Mouse (Mus musculus): ENCODE results near the gene Mcur1. TPM values are rescaled to one million over a fixed set of nuclear protein-coding genes. Genes with fewer than 3 reads are reported as not detected.

Gene Mcur1
- polyA plus RNA-seq (2014; fragmentation: Nextera tagmentation; extraction: Ambion mirVana), result 12.8 and 21.5 TPM in 2 replicates

DNA sequence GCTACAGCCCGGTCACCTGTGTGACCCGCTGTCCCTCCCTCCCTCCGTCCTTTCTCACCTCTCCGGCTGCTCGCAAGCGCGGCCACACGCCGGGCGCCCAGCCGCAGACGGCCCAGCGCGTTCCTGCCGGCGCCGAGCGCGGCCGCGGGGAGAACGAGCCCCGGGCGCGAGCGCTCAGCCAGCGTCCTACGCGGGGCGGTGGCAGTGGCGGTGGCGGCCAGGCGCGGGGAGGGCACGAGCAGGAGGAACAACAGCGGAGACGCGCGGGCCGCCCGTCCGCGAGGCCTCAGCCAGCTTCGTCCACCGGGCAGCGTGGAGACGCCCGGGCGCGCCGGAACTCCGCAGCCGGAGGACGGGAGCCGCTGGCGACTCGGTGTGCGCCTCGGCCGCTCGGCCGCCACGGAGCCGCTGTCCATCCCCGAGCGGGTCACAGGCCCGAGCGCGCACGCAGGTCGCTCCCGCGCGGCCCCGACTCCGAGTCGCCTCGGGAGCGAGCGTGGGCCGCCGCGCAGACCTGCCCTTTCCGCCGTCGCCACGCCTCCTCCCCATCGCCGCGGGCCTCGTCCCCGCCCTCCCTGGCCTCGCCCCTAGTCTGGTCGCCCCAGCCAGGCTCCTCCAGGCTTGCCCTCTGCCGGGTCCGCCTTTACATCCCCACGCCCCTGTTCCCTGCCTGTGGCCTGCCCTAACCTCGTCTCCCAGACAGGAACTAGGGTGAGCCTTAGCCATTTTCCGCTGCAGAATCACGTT is at the start of gene Mcur1:
Gene Mcur1 (minus strand): TSS at position 481 of the 747 bp plus-strand sequence.
- ATAC-seq (ENCODE audit: low FRiP score, low TSS enrichment), result peak; percentile 97
- under 1% methylated on average over 83 of the region's 100 CpGs for WGBS
- 0 out of 2 replicates have a peak, but pooled peaks cover 17% of the 10 kb centered on the region for H3K4me1 ChIP-seq (ENCODE audit: control insufficient read depth, insufficient read depth, low read length)
- H3K9ac ChIP-seq (ENCODE audit: low read depth, low read length), result peak within 1 kb of the TSS; percentile 76
- H3K36me3 ChIP-seq (ENCODE audit: control insufficient read depth, insufficient read depth, low read length), result peaks cover 2% of the 10 kb centered on the region; the same call in 1 of the 2 replicates
- peak within 1 kb of the TSS; percentile 93 for H3K4me2 ChIP-seq (replicated peaks; ENCODE audit: low read depth, low read length)
- H3K27ac ChIP-seq (ENCODE audit: low read depth, low read length), result peak within 1 kb of the TSS; percentile 84
- peak within 1 kb of the TSS; percentile 83 for H3K4me3 ChIP-seq (ENCODE audit: low read length)
- H3K27me3 ChIP-seq (ENCODE audit: control insufficient read depth, insufficient read depth, low read length), result no peaks in the 10 kb centered on the region
- H3K9me3 ChIP-seq (ENCODE audit: control insufficient read depth, low read length), result no peaks in the 10 kb centered on the region

DNA sequence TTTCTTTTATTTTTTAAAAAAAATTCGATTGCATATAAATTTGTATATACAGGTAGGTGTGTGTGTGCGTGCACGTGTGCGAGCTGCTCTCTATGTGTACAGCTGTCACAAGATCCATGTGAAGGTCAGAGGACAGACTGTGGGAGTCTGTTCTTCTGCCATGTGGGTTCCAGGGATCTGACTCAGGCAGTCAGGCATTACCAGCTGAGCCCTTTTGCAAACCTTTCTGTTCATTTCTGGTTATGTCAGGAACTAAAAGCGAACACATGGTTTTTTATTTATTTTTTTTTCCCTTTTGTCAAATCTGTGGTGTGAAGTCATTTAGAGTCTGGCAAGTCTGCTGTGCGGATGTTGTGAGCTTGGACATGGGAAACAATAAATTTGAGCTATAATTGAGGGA is 48.9 kb upstream of the Mcur1 start:
- H3K4me2 ChIP-seq (replicated peaks; ENCODE audit: low read depth, low read length), result no peak overlapping the region
- H3K9me3 ChIP-seq (ENCODE audit: control insufficient read depth, low read length), result no peaks in the 10 kb centered on the region
- no peaks in the 10 kb centered on the region for H3K27me3 ChIP-seq (ENCODE audit: control insufficient read depth, insufficient read depth, low read length)
- no peak overlapping the region for H3K9ac ChIP-seq (ENCODE audit: low read depth, low read length)
- no peaks in the 10 kb centered on the region for H3K36me3 ChIP-seq (ENCODE audit: control insufficient read depth, insufficient read depth, low read length)
- no peak overlapping the region for H3K27ac ChIP-seq (ENCODE audit: low read depth, low read length)
- WGBS, result 63% methylated on average over 6 of the region's 6 CpGs
- H3K4me3 ChIP-seq (ENCODE audit: low read length), result no peak overlapping the region
- ATAC-seq (ENCODE audit: low FRiP score, low TSS enrichment), result no peak
- H3K4me1 ChIP-seq (ENCODE audit: control insufficient read depth, insufficient read depth, low read length), result no peaks in the 10 kb centered on the region

DNA sequence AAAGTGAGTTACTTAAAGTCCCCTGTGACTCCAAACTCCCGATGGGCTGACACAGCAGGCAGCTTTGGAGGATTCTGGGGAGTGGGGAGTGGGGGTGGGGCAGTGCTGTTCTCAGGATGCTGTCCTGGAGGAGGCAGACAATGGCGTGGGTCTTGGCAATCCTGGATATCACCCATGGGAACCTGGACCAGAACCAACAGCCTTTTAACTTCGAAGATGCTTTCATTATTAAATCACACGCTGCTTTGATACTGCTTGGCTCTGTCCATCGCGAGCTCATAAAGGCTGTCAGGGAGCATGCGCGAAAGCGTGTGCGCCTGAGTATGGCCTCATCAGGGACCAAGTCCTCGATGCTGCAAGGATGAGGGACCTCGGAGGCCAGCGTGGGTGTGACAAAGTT is 43.1 kb upstream of the Mcur1 start:
- H3K36me3 ChIP-seq (ENCODE audit: control insufficient read depth, insufficient read depth, low read length), result no peaks in the 10 kb centered on the region
- H3K27me3 ChIP-seq (ENCODE audit: control insufficient read depth, insufficient read depth, low read length), result no peaks in the 10 kb centered on the region
- ATAC-seq (ENCODE audit: low FRiP score, low TSS enrichment), result no peak
- no peak overlapping the region for H3K27ac ChIP-seq (ENCODE audit: low read depth, low read length)
- 64% methylated on average over 13 of the region's 13 CpGs for WGBS
- H3K4me2 ChIP-seq (replicated peaks; ENCODE audit: low read depth, low read length), result no peak overlapping the region
- no peaks in the 10 kb centered on the region for H3K9me3 ChIP-seq (ENCODE audit: control insufficient read depth, low read length)
- no peak overlapping the region for H3K4me3 ChIP-seq (ENCODE audit: low read length)
- H3K9ac ChIP-seq (ENCODE audit: low read depth, low read length), result no peak overlapping the region
- no peaks in the 10 kb centered on the region for H3K4me1 ChIP-seq (ENCODE audit: control insufficient read depth, insufficient read depth, low read length)

DNA sequence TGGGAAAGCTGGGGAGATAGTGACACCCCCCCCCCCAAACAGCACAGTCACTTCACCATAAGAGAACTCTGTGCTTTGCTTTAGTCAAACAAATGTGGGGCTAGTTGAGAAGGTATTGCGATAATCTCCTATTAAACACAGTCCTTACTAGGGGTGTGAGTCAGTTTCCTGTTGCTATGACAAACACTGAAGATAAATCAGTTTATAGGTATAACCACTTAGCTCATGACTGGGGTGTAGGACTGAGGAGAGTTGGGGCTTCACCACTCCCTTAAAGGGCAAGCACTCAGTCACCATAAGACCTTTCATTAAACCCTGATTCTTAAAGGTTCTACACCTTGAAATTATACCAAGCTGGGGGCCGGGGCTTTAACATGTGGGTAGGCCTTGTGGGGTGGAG is 42.4 kb upstream of the Mcur1 start:
- H3K36me3 ChIP-seq (ENCODE audit: control insufficient read depth, insufficient read depth, low read length), result no peaks in the 10 kb centered on the region
- WGBS, result 87% methylated on average over 2 of the region's 2 CpGs
- H3K9me3 ChIP-seq (ENCODE audit: control insufficient read depth, low read length), result no peaks in the 10 kb centered on the region
- no peak overlapping the region for H3K27ac ChIP-seq (ENCODE audit: low read depth, low read length)
- H3K4me2 ChIP-seq (replicated peaks; ENCODE audit: low read depth, low read length), result no peak overlapping the region
- H3K4me3 ChIP-seq (ENCODE audit: low read length), result no peak overlapping the region
- H3K4me1 ChIP-seq (ENCODE audit: control insufficient read depth, insufficient read depth, low read length), result no peaks in the 10 kb centered on the region
- ATAC-seq (ENCODE audit: low FRiP score, low TSS enrichment), result no peak
- H3K9ac ChIP-seq (ENCODE audit: low read depth, low read length), result no peak overlapping the region
- no peaks in the 10 kb centered on the region for H3K27me3 ChIP-seq (ENCODE audit: control insufficient read depth, insufficient read depth, low read length)

DNA sequence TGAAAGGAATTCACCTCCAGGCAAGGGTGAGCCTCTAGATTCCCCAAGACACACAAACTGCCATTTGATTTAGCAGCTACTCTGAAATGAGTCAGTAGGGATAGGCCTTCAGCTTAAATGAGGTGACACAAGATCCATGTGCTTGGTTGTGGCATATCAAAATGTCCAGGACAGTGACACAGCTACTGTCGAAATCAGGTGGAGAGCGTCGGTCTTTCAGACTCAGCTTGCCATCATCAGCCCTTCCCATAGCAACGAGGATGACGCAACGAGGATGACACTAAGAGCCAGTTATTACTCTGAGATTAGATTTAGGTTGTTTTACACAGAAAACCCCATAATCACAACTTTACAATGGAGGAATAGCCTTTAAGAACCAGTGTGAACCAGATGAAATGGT is 41.0 kb upstream of the Mcur1 start:
- WGBS, result 95% methylated on average over 6 of the region's 6 CpGs
- Histone ChIP-seq H3K9ac (ENCODE audit: low read depth, low read length) (no peak overlapping the region), H3K4me1 (ENCODE audit: control insufficient read depth, insufficient read depth, low read length) (no peaks in the 10 kb centered on the region), H3K27me3 (ENCODE audit: control insufficient read depth, insufficient read depth, low read length) (no peaks in the 10 kb centered on the region), H3K4me3 (ENCODE audit: low read length) (no peak overlapping the region), H3K36me3 (ENCODE audit: control insufficient read depth, insufficient read depth, low read length) (no peaks in the 10 kb centered on the region), H3K27ac (ENCODE audit: low read depth, low read length) (no peak overlapping the region), H3K4me2 (replicated peaks; ENCODE audit: low read depth, low read length) (no peak overlapping the region), H3K9me3 (ENCODE audit: control insufficient read depth, low read length) (no peaks in the 10 kb centered on the region)
- no peak for ATAC-seq (ENCODE audit: low FRiP score, low TSS enrichment)

DNA sequence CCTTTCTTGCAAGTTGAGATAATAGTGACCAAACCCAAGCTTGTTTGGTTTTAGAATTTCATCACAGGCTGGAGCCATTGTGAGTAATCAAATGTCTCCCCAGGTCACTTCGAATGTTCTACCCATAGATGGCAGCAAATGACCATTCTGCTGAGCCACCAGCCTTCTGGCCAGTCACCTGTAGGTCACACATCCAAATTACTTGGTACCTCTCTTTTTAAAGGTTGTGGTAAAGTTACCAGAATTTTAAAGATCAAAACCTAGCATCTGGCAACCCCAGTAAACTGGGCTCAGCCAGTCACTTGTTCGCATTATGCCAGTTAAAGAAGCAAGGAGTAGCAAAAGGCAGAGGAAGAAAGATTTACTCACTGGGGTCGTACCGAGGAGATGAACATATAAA is 35.9 kb upstream of the Mcur1 start:
- H3K4me3 ChIP-seq (ENCODE audit: low read length), result no peak overlapping the region
- WGBS, result 60% methylated on average over 4 of the region's 4 CpGs
- no peak overlapping the region for H3K4me2 ChIP-seq (replicated peaks; ENCODE audit: low read depth, low read length)
- H3K27ac ChIP-seq (ENCODE audit: low read depth, low read length), result no peak overlapping the region
- no peaks in the 10 kb centered on the region for H3K36me3 ChIP-seq (ENCODE audit: control insufficient read depth, insufficient read depth, low read length)
- H3K27me3 ChIP-seq (ENCODE audit: control insufficient read depth, insufficient read depth, low read length), result no peaks in the 10 kb centered on the region
- no peak overlapping the region for H3K9ac ChIP-seq (ENCODE audit: low read depth, low read length)
- H3K4me1 ChIP-seq (ENCODE audit: control insufficient read depth, insufficient read depth, low read length), result no peaks in the 10 kb centered on the region
- ATAC-seq (ENCODE audit: low FRiP score, low TSS enrichment), result no peak
- H3K9me3 ChIP-seq (ENCODE audit: control insufficient read depth, low read length), result no peaks in the 10 kb centered on the region

DNA sequence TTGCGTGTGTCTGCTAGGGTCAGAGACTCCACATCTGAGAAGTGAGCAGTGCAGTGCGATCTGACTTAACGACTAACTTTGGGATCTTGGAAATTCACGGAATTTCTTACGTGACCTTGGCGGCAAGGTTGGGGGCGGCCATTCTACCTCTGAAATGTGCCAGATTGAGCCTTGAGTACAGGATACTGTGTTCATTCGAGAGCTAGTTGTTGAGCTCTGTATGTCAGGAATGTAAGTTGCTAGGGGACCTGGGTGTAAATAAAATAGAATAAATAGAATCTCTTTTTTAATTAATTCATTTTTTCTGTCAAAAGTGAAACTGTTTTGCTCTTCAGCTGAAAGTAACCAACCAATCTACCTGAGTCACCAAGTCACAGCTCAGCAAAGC is 32.7 kb upstream of the Mcur1 start:
- Histone ChIP-seq H3K9ac (ENCODE audit: low read depth, low read length) (no peak overlapping the region), H3K9me3 (ENCODE audit: control insufficient read depth, low read length) (no peaks in the 10 kb centered on the region), H3K4me1 (ENCODE audit: control insufficient read depth, insufficient read depth, low read length) (no peaks in the 10 kb centered on the region), H3K4me2 (replicated peaks; ENCODE audit: low read depth, low read length) (no peak overlapping the region), H3K4me3 (ENCODE audit: low read length) (no peak overlapping the region), H3K27ac (ENCODE audit: low read depth, low read length) (no peak overlapping the region), H3K36me3 (ENCODE audit: control insufficient read depth, insufficient read depth, low read length) (no peaks in the 10 kb centered on the region), H3K27me3 (ENCODE audit: control insufficient read depth, insufficient read depth, low read length) (no peaks in the 10 kb centered on the region)
- 63% methylated on average over 8 of the region's 8 CpGs for WGBS
- ATAC-seq (ENCODE audit: low FRiP score, low TSS enrichment), result no peak

DNA sequence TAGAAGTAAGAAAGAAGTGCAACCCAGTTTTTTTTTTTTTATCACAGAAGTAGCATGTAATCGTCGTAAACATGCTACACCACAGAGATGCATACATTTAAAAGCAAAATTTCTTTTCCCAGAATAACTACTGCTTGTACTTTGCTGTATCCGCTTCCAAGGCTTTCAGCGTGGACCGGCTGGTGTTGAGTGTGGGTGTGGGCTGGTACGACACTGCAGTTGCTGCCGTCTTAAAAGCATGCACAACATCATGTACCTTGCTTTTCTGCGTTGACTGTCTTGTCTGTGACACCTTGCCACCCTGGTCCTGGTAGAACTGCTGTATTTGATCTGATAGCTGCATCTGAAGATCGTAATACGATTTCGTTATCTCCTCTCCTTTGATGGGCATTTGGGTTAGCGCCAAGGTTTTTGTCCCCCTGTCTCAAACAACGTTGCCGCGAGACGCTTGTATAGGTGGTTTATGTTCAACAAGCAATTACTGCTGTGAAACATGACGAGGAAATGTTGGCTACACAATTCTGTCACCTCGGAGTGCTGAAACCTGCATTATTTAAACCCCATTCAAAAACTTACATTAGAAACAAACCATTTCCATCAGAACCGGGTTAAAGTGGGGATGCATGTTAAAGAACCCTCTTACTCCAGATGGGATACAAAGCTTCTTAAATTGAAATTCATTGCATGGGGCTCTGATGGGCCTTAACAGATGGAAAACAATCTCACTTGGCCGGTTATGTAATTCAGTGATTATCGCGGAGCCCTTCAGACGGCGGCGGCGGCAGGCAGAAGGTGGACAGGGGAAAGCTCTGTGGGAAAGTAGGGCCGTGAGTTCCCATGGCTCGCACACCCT is 32.1 kb upstream of the Mcur1 start:
- Histone ChIP-seq H3K27ac (ENCODE audit: low read depth, low read length) (no peak overlapping the region), H3K4me2 (replicated peaks; ENCODE audit: low read depth, low read length) (no peak overlapping the region), H3K27me3 (ENCODE audit: control insufficient read depth, insufficient read depth, low read length) (no peaks in the 10 kb centered on the region), H3K36me3 (ENCODE audit: control insufficient read depth, insufficient read depth, low read length) (no peaks in the 10 kb centered on the region), H3K4me3 (ENCODE audit: low read length) (no peak overlapping the region), H3K9ac (ENCODE audit: low read depth, low read length) (no peak overlapping the region), H3K4me1 (ENCODE audit: control insufficient read depth, insufficient read depth, low read length) (no peaks in the 10 kb centered on the region), H3K9me3 (ENCODE audit: control insufficient read depth, low read length) (no peaks in the 10 kb centered on the region)
- 81% methylated on average over 28 of the region's 28 CpGs for WGBS
- no peak for ATAC-seq (ENCODE audit: low FRiP score, low TSS enrichment)

Data from kidney, embryonic 14.5 days (tissue).